Comparison of ENCODE assay signal across 10 mouse cellular contexts in the genomic region with DNA sequence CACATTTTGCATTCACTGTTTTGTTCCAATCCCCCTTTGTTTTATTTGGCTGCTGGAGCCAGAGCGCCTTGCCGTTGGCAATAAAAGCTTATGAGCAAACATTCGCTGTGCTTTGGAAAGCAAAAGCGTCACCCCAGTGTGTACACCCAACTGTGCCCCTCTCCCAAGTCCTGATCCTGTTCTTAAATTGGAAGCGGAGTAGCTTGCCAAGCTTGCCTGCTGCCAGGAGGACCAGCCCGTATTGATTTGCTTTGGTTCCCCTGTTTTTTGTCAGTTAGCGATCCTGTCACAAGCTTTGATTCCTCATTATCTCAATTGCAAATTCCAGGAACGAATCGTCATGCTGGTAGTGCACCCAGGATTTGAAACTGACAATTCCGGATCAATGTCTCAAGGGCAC.
DNase-seq lines count a peak whose midpoint lies in the region; ATAC-seq and TF ChIP-seq lines count a peak whose summit lies in the region.
"Had no signal": no experiment of that assay in that cellular context is flagged by ENCODE, and none has a peak within 500 bp of the region (broad histone marks: within the 10 kb centered on the region; RNA-seq: fewer than 3 reads in every experiment).

No protein-coding gene starts in this region.

- intact Hi-C loops in left cerebral cortex, adult 2 months (cut with DNase I), result no loop called here

- no peak overlapping the region for H3K4me3 ChIP-seq in kidney, embryonic 15.5 days (replicated peaks)
- H3K4me3 ChIP-seq in left cerebral cortex, adult 2 months, result peak overlapping the region; percentile 43
- H3K4me3 ChIP-seq in kidney, embryonic 16.5 days (ENCODE audit: low read length), result no peak overlapping the region
- H3K4me3 ChIP-seq: embryonic facial prominence, embryonic 12.5 days had no signal

- no peaks in the 10 kb centered on the region for H3K9me3 ChIP-seq in kidney, embryonic 15.5 days (replicated peaks)
- H3K9me3 ChIP-seq in kidney, embryonic 16.5 days (ENCODE audit: low read length), result no peaks in the 10 kb centered on the region
- H3K9me3 ChIP-seq: embryonic facial prominence, embryonic 12.5 days had no signal

- no peak for ATAC-seq in kidney, embryonic 15.5 days (replicated peaks; ENCODE audit: low FRiP score)
- ATAC-seq in frontal cortex, adult (ENCODE audit: low TSS enrichment), result peak; percentile 59
- no peak for ATAC-seq in kidney, embryonic 16.5 days (ENCODE audit: low FRiP score, low TSS enrichment)

- H3K9ac ChIP-seq in kidney, embryonic 15.5 days, result no peak overlapping the region
- no peak overlapping the region for H3K9ac ChIP-seq in kidney, embryonic 16.5 days (replicated peaks; ENCODE audit: low read length)
- H3K9ac ChIP-seq: embryonic facial prominence, embryonic 12.5 days had no signal

- no peak for DNase-seq in kidney, adult 8-10 months
- peak; percentile 19 to 24 for DNase-seq in left cerebral cortex, adult 2 months (ENCODE audit: extremely low spot score in 1 of 2, low spot score in 2 of 2)
- DNase-seq in right cerebral cortex, postnatal 10 days (ENCODE audit: low spot score in 2 of 2), result peak; percentile 52 to 61
- DNase-seq in spleen, postnatal 10 days (ENCODE audit: low spot score in 2 of 2), result no peak
- no peak for DNase-seq in kidney, adult 11 months

- peak overlapping the region; percentile 18 for H3K4me2 ChIP-seq in kidney, embryonic 15.5 days
- H3K4me2 ChIP-seq in kidney, embryonic 16.5 days (replicated peaks; ENCODE audit: low read depth, low read length), result no peak overlapping the region; the same call in 1 of the 2 replicates
- H3K4me2 ChIP-seq: embryonic facial prominence, embryonic 12.5 days had no signal

- WGBS in kidney, embryonic 15.5 days, result 67% methylated on average over 10 of the region's 10 CpGs
- WGBS in kidney, embryonic 16.5 days, result 76% methylated on average over 10 of the region's 10 CpGs

- no peaks in the 10 kb centered on the region for H3K4me1 ChIP-seq in kidney, embryonic 15.5 days
- H3K4me1 ChIP-seq in kidney, embryonic 16.5 days (ENCODE audit: insufficient read depth, low read length), result no peaks in the 10 kb centered on the region
- H3K4me1 ChIP-seq: embryonic facial prominence, embryonic 12.5 days had no signal

- no peaks in the 10 kb centered on the region for H3K36me3 ChIP-seq in kidney, embryonic 15.5 days
- no peaks in the 10 kb centered on the region for H3K36me3 ChIP-seq in kidney, embryonic 16.5 days (ENCODE audit: insufficient read depth, low read length)
- H3K36me3 ChIP-seq: embryonic facial prominence, embryonic 12.5 days; G1E had no signal

- no peak overlapping the region for H3K27ac ChIP-seq in kidney, embryonic 15.5 days
- no peak overlapping the region for H3K27ac ChIP-seq in left cerebral cortex, adult 2 months
- no peak overlapping the region for H3K27ac ChIP-seq in kidney, embryonic 16.5 days (ENCODE audit: low read length)
- H3K27ac ChIP-seq: embryonic facial prominence, embryonic 12.5 days had no signal

- H3K27me3 ChIP-seq in kidney, embryonic 15.5 days, result no peaks in the 10 kb centered on the region
- H3K27me3 ChIP-seq in kidney, embryonic 16.5 days (ENCODE audit: insufficient read depth, low read length), result no peaks in the 10 kb centered on the region
- H3K27me3 ChIP-seq: embryonic facial prominence, embryonic 12.5 days had no signal

- TF ChIP-seq CTCF in left cerebral cortex, adult 2 months (IDR thresholded peaks at IDR 0.05), result no peak

Comparison
In these comparisons a context has a peak if more than half of its experiments do, and no peak if none do; other contexts are left out.
1. DNase-seq: peak in left cerebral cortex, adult 2 months (2 of 2) and right cerebral cortex, postnatal 10 days (2 of 2); none in kidney, adult 8-10 months (0 of 2), spleen, postnatal 10 days (0 of 2) and kidney, adult 11 months (single experiment).